Mouse (Mus musculus): Measurements from ENCODE around the gene Clasp1. TPM values are rescaled to one million over a fixed set of nuclear protein-coding genes. Genes with fewer than 3 reads are reported as not detected.

Clasp1 gene
- total and polyA plus RNA-seq, 3 experiments: 32.0 to 53.2 (median 42.2) TPM

GRCm38 (mm10) chr1:118458279-118458678 is 69.4 kb downstream of the Clasp1 start:
- peaks cover 57% of the 10 kb centered on the region for H3K79me2 ChIP-seq (replicated peaks; ENCODE audit: control insufficient read depth, extremely low read depth, insufficient read depth, poor library complexity, severe bottlenecking)
- peak overlapping the region in 1 of 3 experiments; percentile 1 for H3K4me3 ChIP-seq (replicated peaks in 1 of 3; ENCODE audit: low read depth in 2 of 3, low read length in 2 of 3, poor library complexity in 1 of 3)
- TF ChIP-seq CHD1 (IDR thresholded peaks at IDR 0.05; ENCODE audit: low read depth, low read length) (peak; percentile 42; the same call in 1 of the 2 replicates), JUN (IDR thresholded peaks at IDR 0.05; ENCODE audit: insufficient read depth, low read depth, low read length) (no peak), POLR2A (IDR thresholded peaks at IDR 0.05; ENCODE audit: low read depth, low read length) (no peak), TBP (conservative IDR thresholded peaks at IDR 0.05; ENCODE audit: low read depth, low read length) (no peak), BHLHE40 (IDR thresholded peaks at IDR 0.05; ENCODE audit: low read depth, low read length) (peak; percentile 45; the same call in 1 of the 2 replicates), MAFK (IDR thresholded peaks at IDR 0.05; ENCODE audit: insufficient replicate concordance, low read length) (no peak), ETS1 (conservative IDR thresholded peaks at IDR 0.05; ENCODE audit: low read depth, low read length) (peak; percentile 66), EP300 (IDR thresholded peaks at IDR 0.05; ENCODE audit: low read length) (peak; percentile 56; the same call in 1 of the 2 replicates)
- in situ Hi-C loops (cut with MboI; ENCODE audit: low pct_ligation_motif_present, low pct_unique_long_range_greater_than_20kb, low sequenced_read_pairs): no loop called here
- no peak for DNase-seq (ENCODE audit: extremely low read depth)
- peak overlapping the region; percentile 38; the same call in 1 of the 2 replicates for H3K9ac ChIP-seq (ENCODE audit: insufficient read depth, low read depth)
- H3K36me3 ChIP-seq (replicated peaks in 1 of 2; ENCODE audit: control insufficient read depth in 1 of 2, insufficient read depth in 1 of 2, low read length in 1 of 2): peaks cover 21 to 39% of the 10 kb centered on the region in 2 experiments
- H3K4me2 ChIP-seq (ENCODE audit: insufficient read depth, low read depth, poor library complexity, severe bottlenecking): peak overlapping the region; percentile 73; the same call in 1 of the 2 replicates
- no peaks in the 10 kb centered on the region for H3K9me3 ChIP-seq (replicated peaks; ENCODE audit: low read length)
- dilution Hi-C loops (cut with MboI; ENCODE audit: extremely low pct_ligation_motif_present, extremely low pct_unique_long_range_greater_than_20kb, low sequenced_read_pairs): no loop called here
- H3K27me3 ChIP-seq (replicated peaks): no peaks in the 10 kb centered on the region
- peak overlapping the region; percentile 57; the same call in 1 of the 2 replicates for H3K27ac ChIP-seq (ENCODE audit: insufficient read depth, low read depth)
- peaks cover 34 to 68% of the 10 kb centered on the region in 2 experiments for H3K4me1 ChIP-seq (ENCODE audit: control insufficient read depth in 1 of 2, insufficient read depth in 2 of 2)

DNA sequence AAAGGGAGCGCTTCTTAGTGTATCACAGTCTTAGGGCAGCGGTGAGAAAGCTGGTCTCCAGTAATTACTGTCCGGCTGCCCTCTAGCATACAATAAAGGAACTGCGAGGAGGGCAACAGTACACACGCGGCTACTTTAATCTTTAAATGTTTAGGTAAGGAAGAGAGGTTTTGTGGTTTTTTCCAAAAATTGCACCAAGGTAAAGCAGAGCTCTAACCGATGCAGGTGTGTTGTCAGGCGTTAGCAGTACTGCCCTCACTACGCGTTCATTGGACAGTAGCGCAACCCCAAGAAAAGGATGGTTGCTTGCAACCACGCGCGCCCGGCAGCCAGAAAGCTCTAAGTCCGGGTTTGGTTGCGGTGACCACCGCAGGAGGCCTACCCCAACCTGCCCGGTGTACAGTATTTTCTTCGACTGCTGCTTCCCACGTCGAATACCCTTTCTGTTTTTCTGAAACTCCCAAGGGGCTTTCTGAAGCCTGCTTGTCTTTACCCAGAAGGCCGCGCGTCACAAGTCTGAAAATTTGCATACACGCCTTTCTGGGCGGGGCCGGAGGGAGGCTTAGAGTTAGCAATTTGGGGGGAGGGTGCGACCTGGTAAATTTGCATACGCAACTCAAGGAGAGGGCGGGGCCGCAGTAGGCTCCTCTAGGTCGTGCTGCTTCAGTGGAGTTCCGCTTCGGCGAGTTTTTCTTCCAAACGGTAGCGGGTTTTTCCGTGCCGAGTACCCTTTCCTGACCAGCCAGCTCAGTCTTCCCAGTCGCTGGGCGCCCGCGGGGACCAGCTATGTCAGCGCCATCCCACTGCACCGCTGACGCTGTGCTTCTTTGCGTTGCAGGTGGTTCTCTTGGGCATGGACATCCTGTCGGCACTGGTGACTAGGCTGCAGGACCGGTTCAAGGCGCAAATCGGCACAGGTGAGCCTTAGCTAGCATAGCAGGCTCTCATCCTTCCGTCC is 70.4 kb downstream of the Clasp1 start:
- H3K36me3 ChIP-seq (replicated peaks in 1 of 2; ENCODE audit: control insufficient read depth in 1 of 2, insufficient read depth in 1 of 2, low read length in 1 of 2): peaks cover 29 to 48% of the 10 kb centered on the region in 2 experiments
- TF ChIP-seq USF2 (conservative IDR thresholded peaks at IDR 0.05; ENCODE audit: low read depth, low read length): 0 out of 2 replicates have a peak, but pooled peaks have one; percentile 3
- peak; percentile 86 for TF ChIP-seq MYC (IDR thresholded peaks at IDR 0.05; ENCODE audit: low read depth, low read length)
- peak; percentile 69 for TF ChIP-seq TCF12 (IDR thresholded peaks at IDR 0.05; ENCODE audit: low read depth, low read length)
- TF ChIP-seq HCFC1 (IDR thresholded peaks at IDR 0.05; ENCODE audit: low read depth, low read length): peak; percentile 65
- TF ChIP-seq RCOR1 (conservative IDR thresholded peaks at IDR 0.05; ENCODE audit: low read depth, low read length): peak; percentile 65; the same call in 1 of the 2 replicates
- no peak; the same call in none of the 2 replicates for TF ChIP-seq MXI1 (IDR thresholded peaks at IDR 0.05; ENCODE audit: low read depth, low read length)
- TF ChIP-seq TBP (conservative IDR thresholded peaks at IDR 0.05; ENCODE audit: low read depth, low read length): peak; percentile 98
- TF ChIP-seq PAX5 (IDR thresholded peaks at IDR 0.05; ENCODE audit: low read length): no peak
- TF ChIP-seq JUN (IDR thresholded peaks at IDR 0.05; ENCODE audit: insufficient read depth, low read depth, low read length): no peak; the same call in 1 of the 2 replicates
- peak; percentile 63 for TF ChIP-seq BHLHE40 (IDR thresholded peaks at IDR 0.05; ENCODE audit: low read depth, low read length)
- TF ChIP-seq MAX (IDR thresholded peaks at IDR 0.05; ENCODE audit: low read length): no peak; the same call in 1 of the 2 replicates
- peak; percentile 66 for TF ChIP-seq RAD21 (IDR thresholded peaks at IDR 0.05; ENCODE audit: low read depth, low read length)
- TF ChIP-seq NELFE (IDR thresholded peaks at IDR 0.05; ENCODE audit: low read depth, low read length): peak; percentile 89
- peak; percentile 38 for TF ChIP-seq SIN3A (IDR thresholded peaks at IDR 0.05; ENCODE audit: low read length)
- peak; percentile 50 for TF ChIP-seq ZNF384 (IDR thresholded peaks at IDR 0.05; ENCODE audit: low read depth, low read length)
- peak; percentile 19; the same call in 1 of the 2 replicates for TF ChIP-seq ELF1 (IDR thresholded peaks at IDR 0.05; ENCODE audit: low read depth, low read length)
- peak; percentile 99 for TF ChIP-seq POLR2AphosphoS2 (IDR thresholded peaks at IDR 0.05; ENCODE audit: low read depth, low read length)
- TF ChIP-seq ZMIZ1 (IDR thresholded peaks at IDR 0.05; ENCODE audit: low read depth, low read length): peak; percentile 100
- TF ChIP-seq MAZ (IDR thresholded peaks at IDR 0.05; ENCODE audit: low read depth, low read length): peak; percentile 56; the same call in 1 of the 2 replicates
- peak; percentile 63 for TF ChIP-seq SMC3 (IDR thresholded peaks at IDR 0.05; ENCODE audit: low read depth, low read length)
- TF ChIP-seq MAFK (IDR thresholded peaks at IDR 0.05; ENCODE audit: insufficient replicate concordance, low read length): 0 out of 2 replicates have a peak, but pooled peaks have one; percentile 11
- no peak for TF ChIP-seq UBTF (IDR thresholded peaks at IDR 0.05; ENCODE audit: low read depth, low read length)
- no peak for TF ChIP-seq JUND (conservative IDR thresholded peaks at IDR 0.05; ENCODE audit: low read depth, low read length)
- TF ChIP-seq CHD2 (IDR thresholded peaks at IDR 0.05; ENCODE audit: low read length): peak; percentile 56
- TF ChIP-seq CTCF (conservative IDR thresholded peaks at IDR 0.05 in 1 of 2, IDR thresholded peaks at IDR 0.05 in 1 of 2; ENCODE audit: low read depth in 2 of 2, low read length in 2 of 2): peak in 1 of 2 experiments; percentile 72; a peak in 2 of 4 replicates
- TF ChIP-seq CHD1 (IDR thresholded peaks at IDR 0.05; ENCODE audit: low read depth, low read length): no peak

More for the DNA sequence above, 70.4 kb downstream of the Clasp1 start:
- peak; percentile 99 for DNase-seq (ENCODE audit: extremely low read depth)
- H3K4me2 ChIP-seq (ENCODE audit: insufficient read depth, low read depth, poor library complexity, severe bottlenecking): peak overlapping the region; percentile 73
- H3K27ac ChIP-seq (ENCODE audit: insufficient read depth, low read depth): peak overlapping the region; percentile 93
- H3K27me3 ChIP-seq (replicated peaks): no peaks in the 10 kb centered on the region
- H3K9ac ChIP-seq (ENCODE audit: insufficient read depth, low read depth): peak overlapping the region; percentile 50; the same call in 1 of the 2 replicates
- H3K4me3 ChIP-seq (replicated peaks in 1 of 3; ENCODE audit: low read depth in 2 of 3, low read length in 2 of 3, poor library complexity in 1 of 3): peak overlapping the region; percentile 53 to 75 (median 60)
- peaks cover 1% of the 10 kb centered on the region for H3K9me3 ChIP-seq (replicated peaks; ENCODE audit: low read length)
- peaks cover 34 to 66% of the 10 kb centered on the region in 2 experiments for H3K4me1 ChIP-seq (ENCODE audit: control insufficient read depth in 1 of 2, insufficient read depth in 2 of 2)
- in situ Hi-C loops (cut with MboI; ENCODE audit: low pct_ligation_motif_present, low pct_unique_long_range_greater_than_20kb, low sequenced_read_pairs): no loop called here
- H3K79me2 ChIP-seq (replicated peaks; ENCODE audit: control insufficient read depth, extremely low read depth, insufficient read depth, poor library complexity, severe bottlenecking): peaks cover 53% of the 10 kb centered on the region
- dilution Hi-C loops (cut with MboI; ENCODE audit: extremely low pct_ligation_motif_present, extremely low pct_unique_long_range_greater_than_20kb, low sequenced_read_pairs): no loop called here
